Mouse (Mus musculus) frontal cortex, adult 2 months (tissue): ENCODE data around the gene Pla2g16. TPM values are rescaled to one million over a fixed set of nuclear protein-coding genes. Genes with fewer than 3 reads are reported as not detected.

ENCODE experiments used
- DNase-seq, 2 experiments: peaks; one replicate each; pipeline ENCODE4 v3.0.0; 2022; ENCODE audit warnings: low spot score in 1 of 2; ENCODE audit errors: extremely low spot score in 1 of 2
- polyA plus RNA-seq: library from polyadenylated mRNA; depleted of rRNA; stranded (reverse); fragments of >200 nt; gene quantifications from 2 replicates; pipeline ENCODE4 v1.2.3, GENCODE M21; 2012; rRNA removed

Gene Pla2g16
- polyA plus RNA-seq: 43.8 and 45.7 TPM in 2 replicates

GRCm38 (mm10) chr19:7557328-7557822 lies at the start of gene Pla2g16:
Gene Pla2g16 (plus strand): TSS chr19:7557459.
- peak in 1 of 2 experiments; percentile 37 for DNase-seq

GRCm38 (mm10) chr19:7508026-7508425 lies 49.2 kb upstream of the Pla2g16 start:
- no peak for DNase-seq

GRCm38 (mm10) chr19:7516437-7516836 lies 40.8 kb upstream of the Pla2g16 start:
- no peak for DNase-seq

- DNase-seq: no peak
Observed at GRCm38 (mm10) chr19:7521619-7522018, 35.6 kb upstream of the Pla2g16 start.

GRCm38 (mm10) chr19:7522856-7523255 lies 34.4 kb upstream of the Pla2g16 start:
- no peak for DNase-seq

GRCm38 (mm10) chr19:7523292-7523691 lies 34.0 kb upstream of the Pla2g16 start:
- DNase-seq: no peak

GRCm38 (mm10) chr19:7523781-7524180 lies 33.5 kb upstream of the Pla2g16 start:
- DNase-seq: no peak

- no peak for DNase-seq
Observed at GRCm38 (mm10) chr19:7524879-7525278, 32.4 kb upstream of the Pla2g16 start.

GRCm38 (mm10) chr19:7528639-7529428 lies 28.4 kb upstream of the Pla2g16 start:
- DNase-seq: peak; percentile 33 to 77

GRCm38 (mm10) chr19:7531906-7532305 lies 25.4 kb upstream of the Pla2g16 start:
- DNase-seq: peak in 1 of 2 experiments; percentile 42

- DNase-seq: no peak
Observed at GRCm38 (mm10) chr19:7533891-7534290, 23.4 kb upstream of the Pla2g16 start.

- DNase-seq: no peak
Observed at GRCm38 (mm10) chr19:7548924-7549323, 8.3 kb upstream of the Pla2g16 start.

GRCm38 (mm10) chr19:7551550-7552300 lies 5.5 kb upstream of the Pla2g16 start:
- no peak for DNase-seq

GRCm38 (mm10) chr19:7552301-7552673 lies 5.0 kb upstream of the Pla2g16 start:
- no peak for DNase-seq

- no peak for DNase-seq
Observed at GRCm38 (mm10) chr19:7553441-7553840, 3.8 kb upstream of the Pla2g16 start.

GRCm38 (mm10) chr19:7554881-7555280 lies 2.4 kb upstream of the Pla2g16 start:
- DNase-seq: no peak

GRCm38 (mm10) chr19:7556641-7557040 lies 618 bp upstream of the Pla2g16 start:
- DNase-seq: no peak

- DNase-seq: no peak
Observed at GRCm38 (mm10) chr19:7557844-7558243, 585 bp downstream of the Pla2g16 start.

- no peak for DNase-seq
Observed at GRCm38 (mm10) chr19:7558675-7559074, 1.4 kb downstream of the Pla2g16 start.

GRCm38 (mm10) chr19:7559986-7560385 lies 2.7 kb downstream of the Pla2g16 start:
- no peak for DNase-seq

- no peak for DNase-seq
Observed at GRCm38 (mm10) chr19:7561456-7561855, 4.2 kb downstream of the Pla2g16 start.
